Mouse (Mus musculus) lung, postnatal 0 days (tissue): ENCODE measurements around the gene Ppp1r15b. TPM values are rescaled to one million over a fixed set of nuclear protein-coding genes. Genes with fewer than 3 reads are reported as not detected.

Experiments used
- ATAC-seq: fragments of 200-750 bp; cut with Nextera tagmentation; 2 replicates; pipeline ENCODE4 v1.8.0; 2017; ENCODE audit warnings: moderate library complexity
- DNase-seq: peaks from one replicate; pipeline ENCODE4 v3.0.0-alpha.2; 2016; ENCODE audit warnings: low spot score
- H3K27ac ChIP-seq: fragments of 300-500 bp; sonication (generic); 2 replicates; pipeline ENCODE4 v1.5.1; 2014; ENCODE audit warnings: antibody characterized with exemption, mild to moderate bottlenecking, low read length, mixed read lengths
- H3K27me3 ChIP-seq: fragments of 300-500 bp; sonication (generic); replicated peaks from 2 replicates; pipeline ENCODE4 v1.6.1; 2014; ENCODE audit warnings: low read length, mixed read lengths; ENCODE audit not compliant: insufficient read depth
- H3K36me3 ChIP-seq: fragments of 300-500 bp; sonication (generic); 2 replicates; pipeline ENCODE4 v1.6.1; 2014; ENCODE audit warnings: low read length, mixed read lengths; ENCODE audit not compliant: insufficient read depth
- H3K4me1 ChIP-seq: fragments of 300-500 bp; sonication (generic); 2 replicates; pipeline ENCODE4 v1.6.1; 2014; ENCODE audit warnings: antibody characterized with exemption, low read depth, low read length, mixed read lengths; ENCODE audit not compliant: insufficient read depth
- H3K4me2 ChIP-seq: fragments of 300-500 bp; sonication (generic); replicated peaks from 2 replicates; pipeline ENCODE4 v1.6.1; 2014; ENCODE audit warnings: low read depth, mild to moderate bottlenecking, low read length, moderate library complexity, mixed read lengths
- H3K4me3 ChIP-seq: fragments of 300-500 bp; sonication (generic); 2 replicates; pipeline ENCODE4 v1.5.1; 2014; ENCODE audit warnings: low read depth, low read length
- H3K9ac ChIP-seq: fragments of 300-500 bp; sonication (generic); replicated peaks from 2 replicates; pipeline ENCODE4 v1.6.1; 2014; ENCODE audit warnings: low read depth, mild to moderate bottlenecking
- H3K9me3 ChIP-seq: fragments of 300-500 bp; sonication (generic); 2 replicates; pipeline ENCODE4 v1.6.1; 2016; ENCODE audit warnings: low read length, mixed read lengths
- CTCF ChIP-seq: IDR thresholded peaks from 2 replicates; pipeline ENCODE4 v1.5.1; 2016; ENCODE audit warnings: antibody characterized with exemption, mild to moderate bottlenecking
- EP300 ChIP-seq: IDR thresholded peaks from 2 replicates; pipeline ENCODE4 v1.6.1; 2016; ENCODE audit warnings: antibody characterized with exemption, mild to moderate bottlenecking, control low read depth
- WGBS: fragments of 180-500 bp; shearing (Covaris S2); extraction: QIAGEN DNeasy Blood & Tissue Kit; methylation state at CpG from one replicate; pipeline ENCODE4 v1.1.7; 2014; 5-methylcytosine and 5-hydroxymethylcytosine counted together
- polyA plus RNA-seq: library from polyadenylated mRNA; unstranded; fragments of >200 nt; fragmentation: Nextera tagmentation; extraction: Ambion mirVana; gene quantifications from 2 replicates; pipeline ENCODE4 v1.2.1, GENCODE M21; 2015

Gene Ppp1r15b
- polyA plus RNA-seq, 1 experiment from 2014 or later = 19.5 TPM

DNA sequence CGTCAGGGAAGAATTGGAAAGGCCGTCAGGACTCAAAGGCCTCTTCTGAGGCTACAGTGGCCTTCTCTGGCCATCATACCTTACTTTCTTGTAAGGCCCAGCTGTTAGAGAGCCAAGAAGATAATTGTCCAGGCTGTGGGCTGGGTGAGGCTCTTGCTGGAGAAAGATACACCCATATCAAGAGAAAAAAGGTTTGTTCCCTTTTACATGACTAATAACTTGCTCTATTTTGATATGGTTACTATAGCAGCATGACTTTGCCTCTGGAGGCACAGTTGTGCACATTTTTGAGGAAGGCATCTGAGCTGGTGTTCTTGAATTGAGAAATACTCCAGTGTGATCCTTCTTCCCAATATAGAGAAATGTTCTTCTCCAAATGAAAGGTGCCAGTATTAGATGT lies 2.5 kb downstream of the Ppp1r15b start:
- Histone ChIP-seq H3K27ac (peak overlapping the region; percentile 99), H3K27me3 (no peaks in the 10 kb centered on the region), H3K36me3 (peaks cover 13% of the 10 kb centered on the region; the same call in 1 of the 2 replicates), H3K4me3 (peak overlapping the region; percentile 88), H3K4me2 (peak overlapping the region; percentile 85), H3K9ac (peak overlapping the region; percentile 97), H3K9me3 (no peaks in the 10 kb centered on the region), H3K4me1 (peaks cover 9% of the 10 kb centered on the region; the same call in 1 of the 2 replicates)
- WGBS = 3% methylated on average over 2 of the region's 2 CpGs
- DNase-seq = peak; percentile 73
- ATAC-seq = no peak
- TF ChIP-seq CTCF = no peak
- TF ChIP-seq EP300 = no peak

DNA sequence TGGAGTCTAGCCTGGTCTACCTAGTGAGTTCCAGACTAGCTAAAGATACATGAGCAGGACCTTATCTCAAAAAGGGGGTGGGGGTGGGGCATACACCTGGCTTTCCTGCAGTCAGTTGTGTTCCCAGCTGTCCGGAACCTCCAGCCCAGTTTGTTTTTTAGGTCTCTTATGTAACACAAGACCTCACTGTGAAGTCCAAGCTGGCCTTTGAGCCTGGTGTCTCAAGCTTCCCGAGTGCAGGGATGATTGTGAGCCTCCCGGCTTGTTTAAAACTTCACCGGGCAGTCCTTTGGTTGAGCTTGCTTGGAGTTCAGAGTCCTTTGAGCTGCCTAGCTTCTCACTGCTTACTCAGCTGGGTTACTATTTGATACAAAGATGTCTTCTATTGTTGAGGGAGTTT lies 3.1 kb downstream of the Ppp1r15b start:
- peak overlapping the region; percentile 99; the same call in 1 of the 2 replicates for H3K27ac ChIP-seq
- 1% methylated on average over 4 of the region's 4 CpGs for WGBS

DNA sequence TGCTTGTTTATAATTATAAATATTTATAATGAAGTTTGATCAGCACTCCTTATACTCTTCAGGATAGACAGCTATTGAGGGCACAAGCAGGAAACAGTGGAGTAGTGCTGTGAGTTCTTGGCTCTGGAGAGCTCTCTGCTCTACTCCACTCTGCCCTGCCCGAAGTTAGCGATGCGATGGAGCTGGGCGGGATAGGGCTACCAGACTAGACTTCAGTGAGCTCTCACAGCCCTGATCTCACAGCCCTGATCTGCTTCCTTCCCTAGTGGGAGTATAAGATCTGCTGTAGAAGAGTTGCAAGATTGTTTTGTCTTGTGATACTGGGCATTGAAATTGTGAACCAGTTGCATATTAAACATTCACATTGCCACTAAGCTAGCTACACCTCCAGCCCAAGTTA lies 3.9 kb downstream of the Ppp1r15b start:
- DNase-seq = peak; percentile 32
- Histone ChIP-seq H3K9ac (no peak overlapping the region), H3K4me1 (peaks cover 9% of the 10 kb centered on the region; the same call in 1 of the 2 replicates), H3K4me2 (peak overlapping the region; percentile 85), H3K27ac (no peak overlapping the region), H3K36me3 (peaks cover 17% of the 10 kb centered on the region; the same call in 1 of the 2 replicates), H3K4me3 (peak overlapping the region; percentile 88), H3K9me3 (no peaks in the 10 kb centered on the region), H3K27me3 (no peaks in the 10 kb centered on the region)
- ATAC-seq = no peak
- TF ChIP-seq CTCF (no peak), EP300 (no peak)
- WGBS = 0% methylated on average over 4 of the region's 4 CpGs

More for the DNA sequence above, 3.1 kb downstream of the Ppp1r15b start:
- Histone ChIP-seq H3K9me3 (no peaks in the 10 kb centered on the region), H3K9ac (peak overlapping the region; percentile 97), H3K36me3 (peaks cover 17% of the 10 kb centered on the region; the same call in 1 of the 2 replicates), H3K4me3 (peak overlapping the region; percentile 88), H3K4me1 (peaks cover 9% of the 10 kb centered on the region; the same call in 1 of the 2 replicates), H3K4me2 (peak overlapping the region; percentile 85), H3K27me3 (no peaks in the 10 kb centered on the region)
- TF ChIP-seq CTCF = no peak
- no peak for TF ChIP-seq EP300
- DNase-seq (peak; percentile 24), ATAC-seq (no peak)

DNA sequence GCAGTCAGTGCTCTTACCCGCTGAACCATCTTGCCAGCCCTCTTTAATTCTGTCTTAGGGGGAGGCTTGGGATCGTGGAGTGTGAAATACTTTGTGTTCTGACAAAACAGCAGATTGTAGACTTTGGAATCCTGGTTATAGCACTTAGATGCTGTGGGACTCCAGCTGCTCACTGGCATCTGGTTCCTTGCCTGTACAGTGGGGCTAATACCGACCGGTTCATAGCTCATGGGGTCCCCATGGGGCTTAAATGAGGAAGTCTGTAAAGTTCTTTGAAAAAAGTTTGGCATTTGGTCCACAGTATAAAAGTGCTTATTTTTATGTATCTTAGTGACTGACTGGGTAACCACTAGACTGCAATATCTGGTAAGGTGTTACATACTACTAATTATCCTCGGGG lies 4.9 kb downstream of the Ppp1r15b start:
- H3K27ac ChIP-seq = no peak overlapping the region
- peaks cover 9% of the 10 kb centered on the region; the same call in 1 of the 2 replicates for H3K4me1 ChIP-seq
- H3K9ac ChIP-seq = no peak overlapping the region
- H3K27me3 ChIP-seq = no peaks in the 10 kb centered on the region
- no peak for TF ChIP-seq CTCF
- no peak for TF ChIP-seq EP300
- H3K9me3 ChIP-seq = no peaks in the 10 kb centered on the region
- ATAC-seq = no peak
- 46% methylated on average over 5 of the region's 5 CpGs for WGBS
- peak overlapping the region; percentile 85 for H3K4me2 ChIP-seq
- H3K4me3 ChIP-seq = peak overlapping the region; percentile 24
- peaks cover 17% of the 10 kb centered on the region; the same call in 1 of the 2 replicates for H3K36me3 ChIP-seq
- no peak for DNase-seq

DNA sequence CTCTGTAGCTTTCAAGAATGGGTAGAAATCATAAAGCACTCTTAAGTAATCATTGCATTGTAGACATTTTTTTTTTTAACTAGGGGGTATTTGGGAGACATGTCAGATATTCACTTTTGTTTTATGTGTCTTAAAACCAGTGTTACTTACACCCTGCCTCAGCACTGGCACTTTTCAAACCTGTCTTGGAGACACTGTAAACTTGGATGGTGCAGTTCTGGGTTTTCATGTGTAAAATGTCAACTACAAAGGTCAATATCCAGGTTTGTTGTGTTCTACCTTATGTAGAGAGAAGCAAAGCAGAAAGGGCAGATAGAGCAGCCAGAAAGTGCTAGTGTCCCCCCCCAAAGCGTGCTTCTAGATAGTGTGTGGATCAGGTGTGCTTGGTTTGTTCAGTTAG lies 7.5 kb downstream of the Ppp1r15b start:
- Histone ChIP-seq H3K27me3 (no peaks in the 10 kb centered on the region), H3K9me3 (no peaks in the 10 kb centered on the region), H3K4me2 (no peak overlapping the region), H3K4me1 (peaks cover 9% of the 10 kb centered on the region; the same call in 1 of the 2 replicates), H3K4me3 (no peak overlapping the region), H3K36me3 (peaks cover 17% of the 10 kb centered on the region; the same call in 1 of the 2 replicates), H3K9ac (no peak overlapping the region), H3K27ac (no peak overlapping the region)
- ATAC-seq (no peak), DNase-seq (no peak)
- WGBS = 96% methylated on average over 1 of the region's 1 CpGs
- TF ChIP-seq EP300 (no peak), CTCF (no peak)

DNA sequence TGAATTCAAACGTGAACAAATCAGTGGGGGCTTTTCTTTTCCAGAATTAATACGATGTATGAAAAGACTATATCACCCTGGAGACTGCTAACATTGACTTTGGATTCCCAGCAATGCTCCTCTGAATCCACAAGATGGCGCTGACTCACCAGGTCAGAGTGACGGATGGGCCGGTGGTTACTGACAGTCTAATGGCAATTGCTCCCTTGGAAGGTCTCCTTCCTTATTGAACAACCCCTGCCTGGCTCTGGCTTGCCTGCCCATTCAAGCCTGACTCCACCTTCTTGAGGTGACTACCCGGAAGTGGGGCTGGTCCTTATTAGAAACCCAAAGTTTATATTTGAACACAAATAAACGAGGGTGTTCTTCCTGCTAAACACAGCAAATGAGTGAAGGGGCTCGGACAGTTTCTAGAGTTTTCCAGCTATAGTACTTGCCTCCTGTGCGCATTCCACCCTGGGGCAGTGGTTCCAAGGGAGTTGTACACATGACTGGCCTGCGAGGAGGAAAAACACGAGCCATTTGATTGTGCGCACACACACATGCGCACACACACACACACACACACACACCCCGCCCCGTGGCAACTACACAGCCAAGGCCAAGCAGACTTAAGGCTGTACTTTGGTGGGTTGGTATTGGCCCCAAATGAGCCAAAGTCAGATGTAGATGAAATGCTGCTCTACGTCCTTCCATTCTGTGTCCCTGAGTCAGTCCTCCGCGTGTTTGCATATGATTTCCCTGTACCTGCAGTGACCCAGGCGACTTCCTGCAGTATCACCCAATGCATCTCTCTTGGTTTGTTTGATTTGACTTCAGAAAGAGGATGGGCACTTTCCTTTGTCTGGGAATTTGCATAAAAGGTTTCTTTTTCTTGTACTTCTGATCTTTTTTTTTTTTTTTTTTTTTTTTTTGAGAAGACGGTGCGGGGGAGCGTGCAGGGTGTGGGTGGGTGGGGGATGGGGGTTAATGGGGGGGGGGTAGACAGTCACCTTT lies 15.4 kb downstream of the Ppp1r15b start:
- no peak for TF ChIP-seq EP300
- peak; percentile 92 for TF ChIP-seq CTCF
- DNase-seq = peak; percentile 78
- Histone ChIP-seq H3K36me3 (no peaks in the 10 kb centered on the region), H3K9ac (no peak overlapping the region), H3K27me3 (no peaks in the 10 kb centered on the region), H3K4me2 (no peak overlapping the region), H3K27ac (no peak overlapping the region), H3K4me3 (no peak overlapping the region), H3K9me3 (no peaks in the 10 kb centered on the region), H3K4me1 (no peaks in the 10 kb centered on the region)
- 57% methylated on average over 22 of the region's 22 CpGs for WGBS
- peak; percentile 78 for ATAC-seq
